Mouse (Mus musculus): ENCODE data around the gene Gli2.

DNA sequence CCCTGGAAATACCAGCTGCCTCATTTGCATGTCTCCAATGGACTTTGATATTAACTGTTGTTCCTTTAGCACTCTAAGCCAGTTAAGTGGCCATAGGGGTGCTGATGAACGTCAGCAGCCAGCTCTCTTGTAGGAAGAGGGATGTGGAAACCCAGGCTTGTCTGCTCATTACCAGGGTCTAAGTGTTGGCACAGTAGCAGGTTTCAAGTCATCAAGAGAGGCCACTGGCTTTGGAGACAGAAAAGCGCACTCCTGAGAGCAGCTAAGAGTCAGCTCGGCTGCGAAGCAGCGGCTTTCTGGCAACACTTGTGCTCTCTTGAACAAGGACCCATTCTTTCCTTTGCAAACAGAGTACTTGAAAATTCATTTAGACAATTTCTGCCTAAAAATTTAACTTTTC is 148.1 kb downstream of the Gli2 start:
- TF ChIP-seq CTCF (IDR thresholded peaks at IDR 0.05; ENCODE audit: extremely low read depth, insufficient read depth, low read length) (no peak), POLR2A (IDR thresholded peaks at IDR 0.05; ENCODE audit: extremely low read depth, insufficient read depth, low read length) (no peak)

Measured in cortical plate, adult 2 months (tissue).